In genomic region chr11:88233528-88234427, GRCm38 (mm10) we compare ENCODE assay signal across 8 mouse cellular contexts. TPM values are rescaled to one million over a fixed set of nuclear protein-coding genes. Genes with fewer than 3 reads are reported as not detected.
A peak's percentile ranks its signal among the peaks of the same experiment; 100 is the strongest.
DNase-seq lines count a peak whose midpoint lies in the region; ATAC-seq lines count a peak whose summit lies in the region.

No protein-coding gene starts in this region.

- peaks cover 59% of the 10 kb centered on the region for H3K4me1 ChIP-seq in forebrain, embryonic 12.5 days
- peaks cover 25% of the 10 kb centered on the region for H3K4me1 ChIP-seq in midbrain, embryonic 15.5 days

- H3K9ac ChIP-seq in forebrain, embryonic 12.5 days: no peak overlapping the region
- no peak overlapping the region for H3K9ac ChIP-seq in midbrain, embryonic 15.5 days

- H3K4me3 ChIP-seq in forebrain, embryonic 12.5 days (replicated peaks): no peak overlapping the region
- no peak overlapping the region for H3K4me3 ChIP-seq in midbrain, embryonic 15.5 days

- peaks cover 35% of the 10 kb centered on the region for H3K27me3 ChIP-seq in forebrain, embryonic 12.5 days
- H3K27me3 ChIP-seq in midbrain, embryonic 15.5 days (replicated peaks): no peaks in the 10 kb centered on the region

- intact Hi-C loops in left cerebral cortex, postnatal 4 days (cut with DNase I): loop anchor here (10.0 kb wide), 1 partner anchor 491 kb away; no protein-coding TSS in a partner anchor
- intact Hi-C loops in left cerebral cortex, postnatal 10 days (cut with DNase I): no loop called here

- ATAC-seq in forebrain, embryonic 12.5 days (ENCODE audit: low FRiP score): peak; percentile 50; the same call in 1 of the 2 replicates
- 0 out of 2 replicates have a peak, but pooled peaks have one; percentile 48 for ATAC-seq in midbrain, embryonic 15.5 days (replicated peaks)

- WGBS in forebrain, embryonic 12.5 days: 29% methylated on average over 17 of the region's 17 CpGs
- 38% methylated on average over 17 of the region's 17 CpGs for WGBS in midbrain, embryonic 15.5 days

- DNase-seq in left cerebral cortex, postnatal 4 days: peak; percentile 51
- no peak for DNase-seq in left cerebral cortex, postnatal 10 days (ENCODE audit: extremely low spot score in 1 of 2, low spot score in 2 of 2)
- peak; percentile 60 to 68 for DNase-seq in kidney, postnatal 25 days
- no peak for DNase-seq in cerebellum, postnatal 36 days
- DNase-seq in right cerebral cortex, postnatal 36 days (ENCODE audit: low spot score in 2 of 2): no peak
- no peak for DNase-seq in adrenal gland, postnatal 4 days (ENCODE audit: low spot score in 2 of 2)

- no peaks in the 10 kb centered on the region for H3K9me3 ChIP-seq in forebrain, embryonic 12.5 days
- H3K9me3 ChIP-seq in midbrain, embryonic 15.5 days: no peaks in the 10 kb centered on the region

- peak overlapping the region; percentile 76 for H3K27ac ChIP-seq in forebrain, embryonic 12.5 days
- peak overlapping the region; percentile 65 for H3K27ac ChIP-seq in midbrain, embryonic 15.5 days

- H3K4me2 ChIP-seq in forebrain, embryonic 12.5 days: 0 out of 2 replicates have a peak overlapping the region, but pooled peaks have one; percentile 19
- no peak overlapping the region for H3K4me2 ChIP-seq in midbrain, embryonic 15.5 days

- H3K36me3 ChIP-seq in forebrain, embryonic 12.5 days (replicated peaks): no peaks in the 10 kb centered on the region
- H3K36me3 ChIP-seq in midbrain, embryonic 15.5 days (replicated peaks): no peaks in the 10 kb centered on the region

RNA-seq across cellular contexts. Expression of gene Mrps23, which starts 29.6 kb away (rescaled TPM):
- 10 to 100 TPM; 55.2 to 65.1 TPM for total RNA-seq in left cerebral cortex, postnatal 4 days (2021)
- total RNA-seq in left cerebral cortex, postnatal 10 days (2021): 10 to 100 TPM; 55.1 to 68.0 TPM
- polyA plus RNA-seq in forebrain, embryonic 12.5 days (2016; fragmentation: Nextera tagmentation; extraction: Ambion mirVana): 62.0 and 67.5 TPM in 2 replicates
- 60.6 and 62.4 TPM in 2 replicates for polyA plus RNA-seq in midbrain, embryonic 15.5 days (2015; fragmentation: Nextera tagmentation; extraction: Ambion mirVana)
- total RNA-seq in adrenal gland, postnatal 4 days (2021): 100 to 1,000 TPM; 143 to 160 TPM

Comparison
In these comparisons a context has a peak if more than half of its experiments do, and no peak if none do; other contexts are left out.
1. DNase-seq: peak in left cerebral cortex, postnatal 4 days (single experiment) and kidney, postnatal 25 days (2 of 2); none in left cerebral cortex, postnatal 10 days (0 of 2), cerebellum, postnatal 36 days (0 of 2), right cerebral cortex, postnatal 36 days (0 of 2) and adrenal gland, postnatal 4 days (0 of 2).